Mouse (Mus musculus) heart, embryonic 12.5 days (tissue): ENCODE measurements around the gene Krtap4-16. TPM values are rescaled to one million over a fixed set of nuclear protein-coding genes. Genes with fewer than 3 reads are reported as not detected.
"Not testable (repeated sequence)": the region's sequence is repeated elsewhere in the genome, so short reads cannot be mapped to it uniquely, and the experiment has no call there.

ENCODE experiments used
- ATAC-seq: fragments of 200-750 bp; cut with Nextera tagmentation; 2 replicates; pipeline ENCODE4 v1.8.0; 2017; ENCODE audit warnings: moderate TSS enrichment, moderate library complexity; ENCODE audit not compliant: insufficient number of reproducible peaks, low FRiP score
- H3K27ac ChIP-seq: fragments of 300-500 bp; sonication (generic); 2 replicates; pipeline ENCODE4 v1.5.1; 2016; ENCODE audit warnings: mild to moderate bottlenecking, moderate library complexity; ENCODE audit not compliant: poor library complexity, severe bottlenecking
- H3K27me3 ChIP-seq: fragments of 300-500 bp; sonication (generic); replicated peaks from 2 replicates; pipeline ENCODE4 v1.6.1; 2016; ENCODE audit warnings: mild to moderate bottlenecking, moderate library complexity
- H3K36me3 ChIP-seq: fragments of 300-500 bp; sonication (generic); 2 replicates; pipeline ENCODE4 v1.6.1; 2016; ENCODE audit warnings: mild to moderate bottlenecking, moderate library complexity
- H3K4me1 ChIP-seq: fragments of 300-500 bp; sonication (generic); replicated peaks from 2 replicates; pipeline ENCODE4 v1.6.1; 2016; ENCODE audit warnings: mild to moderate bottlenecking
- H3K4me2 ChIP-seq: fragments of 300-500 bp; sonication (generic); 2 replicates; pipeline ENCODE4 v1.6.1; 2016; ENCODE audit warnings: mild to moderate bottlenecking, moderate library complexity
- H3K4me3 ChIP-seq: fragments of 300-500 bp; sonication (generic); 2 replicates; pipeline ENCODE4 v1.5.1; 2016; ENCODE audit warnings: mild to moderate bottlenecking
- H3K9ac ChIP-seq: fragments of 300-500 bp; sonication (generic); 2 replicates; pipeline ENCODE4 v1.6.1; 2016; ENCODE audit warnings: mild to moderate bottlenecking, moderate library complexity
- H3K9me3 ChIP-seq: fragments of 300-500 bp; sonication (generic); replicated peaks from 2 replicates; pipeline ENCODE4 v1.6.1; 2016; ENCODE audit warnings: mild to moderate bottlenecking, moderate library complexity
- WGBS: fragments of 180-500 bp; shearing (Covaris S2); methylation state at CpG from one replicate; pipeline ENCODE4 v1.1.7; 2016; 5-methylcytosine and 5-hydroxymethylcytosine counted together
- polyA plus RNA-seq: library from polyadenylated mRNA; unstranded; fragments of >200 nt; fragmentation: Nextera tagmentation; extraction: Ambion mirVana; gene quantifications from 2 replicates; pipeline ENCODE4 v1.2.1, GENCODE M21; 2016

Krtap4-16 gene
- not detected in 2 replicates for polyA plus RNA-seq

- Histone ChIP-seq H3K27me3 (no peaks in the 10 kb centered on the region), H3K9me3 (no peaks in the 10 kb centered on the region), H3K9ac (no peak within 1 kb of the TSS), H3K4me1 (no peaks in the 10 kb centered on the region), H3K27ac (no peak within 1 kb of the TSS), H3K36me3 (no peaks in the 10 kb centered on the region), H3K4me2 (no peak within 1 kb of the TSS), H3K4me3 (no peak within 1 kb of the TSS)
- no peak for ATAC-seq
Observed at GRCm38 (mm10) chr11:99851508-99851907, at the start of gene Krtap4-16. Gene Krtap4-16 (minus strand): TSS chr11:99851608.

GRCm38 (mm10) chr11:99878887-99879286, 27.5 kb upstream of the Krtap4-16 start, which contains the start of gene Gm11567:
Gene Gm11567 (plus strand): TSS chr11:99879187.
- ATAC-seq, H3K9ac ChIP-seq: not testable (repeated sequence)
- WGBS, result 43% methylated on average over 1 of the region's 1 CpGs

DNA sequence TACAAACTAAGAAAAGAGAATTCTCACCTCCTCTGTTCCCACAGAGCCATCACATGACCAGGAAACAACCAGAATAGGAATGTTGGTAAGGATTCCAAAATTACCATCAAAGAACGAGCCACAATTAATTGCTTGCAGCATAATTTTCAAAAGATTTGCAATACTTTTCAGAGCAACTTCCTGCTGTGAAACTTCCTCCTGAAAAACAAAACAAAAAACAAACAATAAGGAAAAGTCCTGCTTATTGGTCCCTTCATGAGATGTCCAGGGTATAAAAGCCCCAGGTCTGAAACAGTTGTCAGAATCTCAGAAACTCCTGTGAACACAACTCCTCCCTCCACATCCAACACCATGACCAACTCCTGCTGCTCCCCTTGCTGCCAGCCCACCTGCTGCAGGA, 21.7 kb upstream of the Krtap4-16 start, which contains the start of gene Krtap9-1:
Gene Krtap9-1, plus strand, starts transcription at position 301 of the 400 bp plus-strand sequence.
- not testable (repeated sequence) for H3K4me1 ChIP-seq, H3K9me3 ChIP-seq, H3K27me3 ChIP-seq, H3K4me2 ChIP-seq, ATAC-seq, H3K4me3 ChIP-seq, H3K9ac ChIP-seq, H3K27ac ChIP-seq, H3K36me3 ChIP-seq
- 79% methylated on average over 1 of the region's 1 CpGs for WGBS

More at GRCm38 (mm10) chr11:99878887-99879286, 27.5 kb upstream of the Krtap4-16 start, which contains the start of gene Gm11567:
- H3K4me2 ChIP-seq, H3K4me1 ChIP-seq, H3K9me3 ChIP-seq, H3K27ac ChIP-seq, H3K4me3 ChIP-seq, H3K27me3 ChIP-seq, H3K36me3 ChIP-seq: not testable (repeated sequence)

GRCm38 (mm10) chr11:99864176-99864575, 12.8 kb upstream of the Krtap4-16 start, which contains the start of gene Gm11559:
Gene Gm11559 (plus strand): TSS chr11:99864476.
- H3K27ac ChIP-seq, H3K4me2 ChIP-seq, H3K9me3 ChIP-seq, H3K4me1 ChIP-seq, ATAC-seq, H3K27me3 ChIP-seq, H3K36me3 ChIP-seq, H3K9ac ChIP-seq, H3K4me3 ChIP-seq: not testable (repeated sequence)
- WGBS, result 48% methylated on average over 1 of the region's 1 CpGs

- Histone ChIP-seq H3K36me3 (no peaks in the 10 kb centered on the region), H3K4me3 (no peak overlapping the region), H3K4me1 (no peaks in the 10 kb centered on the region), H3K9ac (no peak overlapping the region), H3K9me3 (no peaks in the 10 kb centered on the region), H3K4me2 (no peak overlapping the region), H3K27me3 (no peaks in the 10 kb centered on the region), H3K27ac (no peak overlapping the region)
- WGBS, result 79% methylated on average over 2 of the region's 2 CpGs
- ATAC-seq, result no peak
Observed at GRCm38 (mm10) chr11:99858761-99859160, 7.4 kb upstream of the Krtap4-16 start.

DNA sequence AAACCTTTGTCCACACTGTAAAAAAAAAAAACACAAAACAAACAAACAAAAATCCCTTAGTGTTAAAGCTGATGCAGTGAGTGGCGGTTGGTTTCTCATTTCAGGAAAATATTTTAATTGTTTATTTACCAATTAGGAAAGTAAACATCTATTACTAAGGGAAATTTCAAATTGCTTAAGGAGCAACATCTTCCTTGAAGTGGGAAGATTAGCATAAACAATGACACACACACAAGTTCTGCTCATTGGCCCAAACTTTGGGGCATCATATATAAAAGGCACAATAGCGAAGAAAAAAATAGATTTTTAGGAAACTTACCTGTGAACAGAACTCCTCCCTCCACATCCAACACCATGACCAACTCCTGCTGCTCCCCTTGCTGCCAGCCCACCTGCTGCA, 6.2 kb upstream of the Krtap4-16 start, which contains the start of gene Gm11568:
Gene Gm11568, plus strand, starts transcription at position 301 of the 400 bp plus-strand sequence.
- Histone ChIP-seq H3K9me3 (no peaks in the 10 kb centered on the region), H3K4me3 (no peak within 1 kb of the TSS), H3K27ac (no peak within 1 kb of the TSS), H3K36me3 (no peaks in the 10 kb centered on the region), H3K4me2 (no peak within 1 kb of the TSS), H3K4me1 (no peaks in the 10 kb centered on the region), H3K27me3 (no peaks in the 10 kb centered on the region), H3K9ac (no peak within 1 kb of the TSS)
- ATAC-seq, result no peak
- WGBS, result 72% methylated on average over 2 of the region's 2 CpGs

DNA sequence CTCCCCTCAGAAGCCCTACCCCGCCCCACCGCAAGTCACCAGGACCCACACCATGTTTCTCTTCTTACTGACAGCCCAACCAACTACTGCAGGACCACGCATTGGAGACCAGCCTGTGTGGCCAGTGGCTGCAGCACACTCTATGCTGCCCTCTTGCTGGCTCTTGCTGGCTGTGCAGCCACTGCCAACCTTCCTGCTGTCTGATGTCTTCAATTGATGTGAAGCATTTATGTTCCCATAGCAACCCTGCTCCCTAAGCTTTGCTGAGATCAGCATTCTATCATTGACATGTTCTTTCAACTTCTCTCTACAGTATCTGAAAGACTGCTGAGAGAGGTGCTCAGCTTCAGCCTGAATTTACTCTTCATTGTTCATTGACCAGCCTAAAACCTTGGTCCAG, 2.7 kb upstream of the Krtap4-16 start:
- H3K9me3 ChIP-seq, result no peaks in the 10 kb centered on the region
- no peak for ATAC-seq
- H3K36me3 ChIP-seq, result no peaks in the 10 kb centered on the region
- H3K27ac ChIP-seq, result no peak overlapping the region
- no peaks in the 10 kb centered on the region for H3K4me1 ChIP-seq
- H3K9ac ChIP-seq, result no peak overlapping the region
- WGBS, result 50% methylated on average over 3 of the region's 3 CpGs
- no peak overlapping the region for H3K4me2 ChIP-seq
- no peak overlapping the region for H3K4me3 ChIP-seq
- H3K27me3 ChIP-seq, result no peaks in the 10 kb centered on the region

DNA sequence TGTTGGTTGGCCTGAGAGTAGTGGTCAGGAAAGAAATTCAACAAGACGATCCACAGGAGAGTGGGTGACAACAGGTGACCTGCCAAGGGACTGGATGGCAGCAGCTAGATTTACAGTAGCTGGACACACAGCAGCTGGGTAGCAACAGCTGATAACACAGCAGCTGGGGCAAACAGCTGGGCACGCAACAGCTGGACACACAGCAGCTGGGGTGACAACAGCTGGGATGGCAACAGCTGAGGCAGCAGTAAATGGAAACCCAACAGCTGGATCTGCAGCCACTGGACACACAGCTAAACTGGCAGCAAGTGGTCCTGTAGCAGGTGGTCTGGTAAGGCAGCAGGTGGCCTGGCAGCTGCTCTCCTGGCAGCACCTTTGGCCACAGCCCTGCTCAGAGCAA, 4.7 kb downstream of the Krtap4-16 start:
- Histone ChIP-seq H3K4me3 (no peak overlapping the region), H3K9ac (no peak overlapping the region), H3K4me1 (no peaks in the 10 kb centered on the region), H3K9me3 (no peaks in the 10 kb centered on the region), H3K27ac (no peak overlapping the region), H3K36me3 (no peaks in the 10 kb centered on the region), H3K4me2 (no peak overlapping the region), H3K27me3 (no peaks in the 10 kb centered on the region)
- 72% methylated on average over 2 of the region's 2 CpGs for WGBS
- no peak for ATAC-seq

GRCm38 (mm10) chr11:99842185-99842584, 9.2 kb downstream of the Krtap4-16 start:
- 67% methylated on average over 1 of the region's 1 CpGs for WGBS
- Histone ChIP-seq H3K4me2 (no peak overlapping the region), H3K9ac (no peak overlapping the region), H3K4me3 (no peak overlapping the region), H3K4me1 (no peaks in the 10 kb centered on the region), H3K9me3 (0 out of 2 replicates have a peak, but pooled peaks cover 4% of the 10 kb centered on the region), H3K27me3 (no peaks in the 10 kb centered on the region), H3K27ac (no peak overlapping the region), H3K36me3 (no peaks in the 10 kb centered on the region)
- no peak for ATAC-seq

GRCm38 (mm10) chr11:99837966-99838365, 13.4 kb downstream of the Krtap4-16 start, which contains the start of gene 2300003K06Rik:
Gene 2300003K06Rik (minus strand): TSS chr11:99838066.
- Histone ChIP-seq H3K4me1 (no peaks in the 10 kb centered on the region), H3K4me2 (no peak within 1 kb of the TSS), H3K36me3 (no peaks in the 10 kb centered on the region), H3K4me3 (no peak within 1 kb of the TSS), H3K9me3 (0 out of 2 replicates have a peak, but pooled peaks cover 4% of the 10 kb centered on the region), H3K9ac (no peak within 1 kb of the TSS), H3K27me3 (no peaks in the 10 kb centered on the region), H3K27ac (no peak within 1 kb of the TSS)
- no peak for ATAC-seq
- 74% methylated on average over 1 of the region's 1 CpGs for WGBS

DNA sequence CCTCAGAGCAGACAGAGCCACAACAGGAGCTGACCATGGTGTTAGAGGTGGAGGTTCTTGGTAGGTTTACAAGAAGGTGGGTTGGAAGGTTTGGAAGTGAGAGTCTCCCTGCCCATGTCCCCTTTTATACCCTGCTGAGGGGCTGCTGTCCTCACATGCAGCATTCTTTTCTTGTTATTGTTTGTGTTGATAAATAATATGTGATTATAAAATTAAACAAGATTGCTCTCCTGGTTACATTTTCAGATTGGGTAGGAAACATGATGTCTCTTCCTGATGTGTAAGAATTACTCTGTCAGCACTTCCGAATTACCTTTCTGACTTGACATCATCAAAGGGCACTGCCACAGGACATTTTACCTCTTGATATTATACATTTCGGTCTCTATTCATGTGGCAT, 35.8 kb downstream of the Krtap4-16 start, which contains the start of gene Gm11564:
Gene Gm11564, minus strand, starts transcription at position 101 of the 400 bp plus-strand sequence.
- not testable (repeated sequence) for H3K4me1 ChIP-seq, H3K36me3 ChIP-seq, H3K27me3 ChIP-seq, H3K9me3 ChIP-seq, ATAC-seq, H3K27ac ChIP-seq, H3K4me2 ChIP-seq, H3K9ac ChIP-seq, H3K4me3 ChIP-seq
- WGBS, result 77% methylated on average over 2 of the region's 2 CpGs

- not testable (repeated sequence) for H3K9me3 ChIP-seq, H3K9ac ChIP-seq, H3K36me3 ChIP-seq, H3K4me3 ChIP-seq, ATAC-seq, H3K4me1 ChIP-seq, H3K27ac ChIP-seq, H3K27me3 ChIP-seq, H3K4me2 ChIP-seq
Observed at GRCm38 (mm10) chr11:99809792-99810191, 41.6 kb downstream of the Krtap4-16 start, which contains the start of gene Krtap4-13. Gene Krtap4-13 (minus strand): TSS chr11:99809892.
